Mouse (Mus musculus): ENCODE measurements at regions not wholly inside any gene's neighbourhood (a gene's known extent, or its start where the extent isn't known, plus 50 kb on each side); places are given as distances from the start of the nearest gene placed in this dataset.

GRCm38 (mm10) chr7:36958255-36958654, 260.3 kb downstream of the Tshz3 start:
- Histone ChIP-seq H3K27ac (no peak overlapping the region), H3K27me3 (ENCODE audit: insufficient read depth, poor library complexity, severe bottlenecking) (no peaks in the 10 kb centered on the region), H3K4me1 (peaks cover 6% of the 10 kb centered on the region), H3K4me3 (no peak overlapping the region), H3K9me3 (no peaks in the 10 kb centered on the region), H3K36me3 (no peaks in the 10 kb centered on the region)
- WGBS: 32% methylated on average over 8 of the region's 8 CpGs
- no peak for DNase-seq (ENCODE audit: low spot score)

DNA sequence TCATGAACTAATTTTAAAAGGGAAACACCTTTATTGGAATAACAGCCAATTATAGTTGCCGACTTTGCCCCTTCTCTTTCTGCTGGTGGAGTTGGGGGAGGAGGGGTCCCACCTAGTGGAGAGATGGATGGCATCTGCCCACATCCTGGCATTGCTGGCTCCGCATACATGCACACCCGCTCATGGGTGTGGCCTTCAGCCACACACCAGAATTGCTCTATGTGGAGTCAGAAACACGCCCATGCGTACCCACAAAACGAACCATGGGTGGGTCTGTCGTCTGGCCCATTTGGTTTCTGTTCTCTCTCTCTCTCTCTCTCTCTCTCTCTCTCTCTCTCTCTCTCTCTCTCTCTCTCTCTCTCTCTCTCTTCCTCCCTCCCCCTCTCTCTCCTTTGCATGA, 273.9 kb downstream of the Tshz3 start:
- no peak for DNase-seq (ENCODE audit: low spot score)
- Histone ChIP-seq H3K27me3 (ENCODE audit: insufficient read depth, poor library complexity, severe bottlenecking) (0 out of 2 replicates have a peak, but pooled peaks cover 6% of the 10 kb centered on the region), H3K4me3 (no peak overlapping the region), H3K36me3 (no peaks in the 10 kb centered on the region), H3K27ac (no peak overlapping the region), H3K4me1 (peaks cover 6% of the 10 kb centered on the region; the same call in 1 of the 2 replicates), H3K9me3 (no peaks in the 10 kb centered on the region)
- WGBS: 72% methylated on average over 7 of the region's 7 CpGs

DNA sequence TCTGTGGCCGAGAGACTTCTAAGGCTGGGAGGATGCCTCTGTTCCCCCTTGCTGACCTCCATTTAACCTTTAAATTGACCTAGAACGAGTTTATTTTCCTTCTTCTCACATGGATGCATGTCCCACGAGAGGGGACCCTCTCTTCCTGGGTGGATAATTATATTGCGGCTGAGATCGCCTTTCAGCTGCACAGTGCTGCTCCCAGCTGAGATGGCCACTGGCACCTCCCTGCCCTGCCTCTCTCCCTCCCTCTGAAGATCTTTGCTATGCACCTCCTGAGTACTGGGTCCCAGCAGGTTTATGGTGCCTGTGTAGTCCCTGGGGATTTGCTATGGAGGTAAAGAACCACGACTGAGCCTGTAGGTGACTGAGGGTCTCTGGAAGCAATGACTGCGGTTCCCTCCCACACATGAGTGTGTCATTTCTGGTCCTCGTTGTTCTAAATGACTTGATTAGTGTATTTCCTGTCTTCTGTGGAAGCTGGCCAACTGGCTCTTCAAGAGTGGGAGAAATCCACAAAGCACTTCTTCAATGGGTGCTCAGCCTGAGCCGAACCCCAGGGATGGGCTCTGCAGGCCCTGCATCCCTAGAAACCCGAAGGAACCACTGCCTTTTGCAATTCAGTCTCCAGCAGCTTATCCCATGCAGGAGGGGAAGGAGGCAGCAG, 275.9 kb downstream of the Tshz3 start:
- Histone ChIP-seq H3K27ac (no peak overlapping the region), H3K36me3 (no peaks in the 10 kb centered on the region)
- DNase-seq (ENCODE audit: low spot score): no peak

DNA sequence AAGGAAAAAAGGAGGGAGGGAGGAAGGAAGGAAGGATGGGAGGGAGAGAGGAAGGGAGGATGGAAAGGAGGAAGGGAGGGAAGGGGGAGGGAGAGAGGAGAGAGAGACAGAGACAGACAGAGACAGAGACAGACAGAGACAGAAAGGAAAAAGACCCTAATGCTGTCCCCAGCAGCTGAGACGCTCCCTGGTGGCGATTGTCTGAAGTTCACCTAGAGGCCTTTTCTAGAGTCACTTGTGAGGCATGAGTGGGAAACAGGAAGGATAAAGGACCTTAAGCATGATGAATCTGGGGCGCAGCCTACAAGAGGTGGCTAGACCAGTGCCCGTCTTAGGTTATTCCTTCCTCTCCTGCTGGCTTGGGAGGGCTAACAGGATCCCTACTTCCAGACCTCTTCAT, 276.7 kb downstream of the Tshz3 start:
- H3K9me3 ChIP-seq: no peaks in the 10 kb centered on the region
- no peaks in the 10 kb centered on the region for H3K36me3 ChIP-seq
- WGBS: 36% methylated on average over 4 of the region's 4 CpGs
- no peak overlapping the region for H3K4me3 ChIP-seq
- DNase-seq (ENCODE audit: low spot score): no peak
- H3K27ac ChIP-seq: no peak overlapping the region
- peaks cover 6% of the 10 kb centered on the region; the same call in 1 of the 2 replicates for H3K4me1 ChIP-seq
- 0 out of 2 replicates have a peak, but pooled peaks cover 6% of the 10 kb centered on the region for H3K27me3 ChIP-seq (ENCODE audit: insufficient read depth, poor library complexity, severe bottlenecking)

More for the DNA sequence above, 275.9 kb downstream of the Tshz3 start:
- Histone ChIP-seq H3K9me3 (no peaks in the 10 kb centered on the region), H3K4me1 (peaks cover 6% of the 10 kb centered on the region; the same call in 1 of the 2 replicates), H3K27me3 (ENCODE audit: insufficient read depth, poor library complexity, severe bottlenecking) (0 out of 2 replicates have a peak, but pooled peaks cover 6% of the 10 kb centered on the region), H3K4me3 (no peak overlapping the region)
- 55% methylated on average over 10 of the region's 10 CpGs for WGBS

- Histone ChIP-seq H3K27ac (no peak overlapping the region), H3K4me1 (peaks cover 6% of the 10 kb centered on the region; the same call in 1 of the 2 replicates), H3K27me3 (ENCODE audit: insufficient read depth, poor library complexity, severe bottlenecking) (0 out of 2 replicates have a peak, but pooled peaks cover 6% of the 10 kb centered on the region), H3K36me3 (no peaks in the 10 kb centered on the region), H3K9me3 (no peaks in the 10 kb centered on the region), H3K4me3 (no peak overlapping the region)
- DNase-seq (ENCODE audit: low spot score): no peak
- WGBS: 18% methylated on average over 5 of the region's 5 CpGs
These were observed 277.6 kb downstream of the Tshz3 start for GRCm38 (mm10) chr7:36975475-36975874.

DNA sequence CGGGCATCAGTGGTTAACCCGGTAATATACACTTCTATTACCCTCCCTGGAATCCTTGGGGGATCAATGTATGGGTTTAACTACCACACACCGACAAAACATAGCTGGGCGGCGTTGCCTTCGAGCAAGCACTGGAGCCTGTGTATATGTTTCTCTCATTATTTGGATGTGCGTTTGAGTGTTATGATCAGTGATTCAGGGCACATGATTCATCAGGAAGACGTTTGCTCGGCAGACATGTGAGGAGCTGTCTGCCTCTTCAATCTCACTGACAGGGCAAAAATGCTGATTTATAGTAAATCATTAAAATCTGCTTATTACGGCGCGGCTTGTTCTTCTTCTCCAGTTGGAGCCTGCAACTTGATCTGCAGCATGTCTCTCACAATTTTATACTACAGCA, 279.9 kb downstream of the Tshz3 start:
- 0 out of 2 replicates have a peak, but pooled peaks cover 6% of the 10 kb centered on the region for H3K27me3 ChIP-seq (ENCODE audit: insufficient read depth, poor library complexity, severe bottlenecking)
- no peaks in the 10 kb centered on the region for H3K36me3 ChIP-seq
- H3K27ac ChIP-seq: no peak overlapping the region
- no peak for DNase-seq (ENCODE audit: low spot score)
- H3K9me3 ChIP-seq: no peaks in the 10 kb centered on the region
- no peak overlapping the region for H3K4me3 ChIP-seq
- WGBS: 87% methylated on average over 12 of the region's 12 CpGs
- peaks cover 6% of the 10 kb centered on the region; the same call in 1 of the 2 replicates for H3K4me1 ChIP-seq

- H3K27me3 ChIP-seq (ENCODE audit: insufficient read depth, poor library complexity, severe bottlenecking): no peaks in the 10 kb centered on the region
- no peaks in the 10 kb centered on the region for H3K36me3 ChIP-seq
- no peaks in the 10 kb centered on the region for H3K4me1 ChIP-seq
- WGBS: 71% methylated on average over 1 of the region's 1 CpGs
- no peak overlapping the region for H3K4me3 ChIP-seq
- no peak for DNase-seq (ENCODE audit: low spot score)
- H3K9me3 ChIP-seq: no peaks in the 10 kb centered on the region
- H3K27ac ChIP-seq: no peak overlapping the region
These were observed 291.5 kb downstream of the Tshz3 start for GRCm38 (mm10) chr7:36989380-36989779.

DNA sequence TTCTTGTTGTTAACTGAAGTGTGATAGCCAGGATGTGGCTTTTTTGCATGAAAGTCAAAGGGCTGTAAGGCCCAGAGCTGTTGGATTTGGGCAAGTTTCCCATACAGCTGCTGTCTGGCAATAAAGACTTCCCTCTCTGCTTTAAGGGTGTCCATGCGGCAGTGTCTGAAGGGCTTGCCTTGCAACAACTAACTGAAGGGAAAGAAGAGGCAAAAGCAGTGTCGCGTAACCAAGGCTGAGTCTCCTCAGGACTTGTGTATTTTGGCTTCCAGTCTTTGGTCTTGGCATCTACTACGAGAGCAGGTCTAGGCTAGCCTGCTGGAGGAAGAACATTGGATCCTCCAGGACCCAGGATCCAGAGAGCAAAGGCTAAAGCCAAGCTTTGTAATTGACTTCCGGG, 306.7 kb downstream of the Tshz3 start:
- WGBS: 79% methylated on average over 5 of the region's 5 CpGs
- no peak overlapping the region for H3K27ac ChIP-seq

DNA sequence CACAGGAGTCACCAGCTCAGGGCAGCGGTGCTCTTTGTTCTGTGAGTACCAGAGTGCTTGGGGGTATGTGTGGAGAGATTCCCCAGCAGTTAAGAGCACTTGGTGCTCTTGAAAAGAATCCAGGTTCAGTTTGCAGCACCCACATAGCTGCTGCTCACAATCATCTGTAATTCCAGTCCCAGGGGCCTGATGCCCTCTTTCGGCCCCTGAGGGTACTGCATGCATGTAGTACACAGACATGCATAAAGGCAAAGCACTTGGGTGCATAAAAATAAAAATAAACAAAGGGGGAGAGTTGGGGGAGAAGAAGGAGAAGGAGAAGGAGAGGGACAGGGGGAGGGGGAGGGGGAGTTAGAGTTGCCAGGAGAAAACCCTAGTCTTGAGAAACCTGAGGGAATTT, 307.8 kb downstream of the Tshz3 start:
- no peaks in the 10 kb centered on the region for H3K9me3 ChIP-seq
- no peaks in the 10 kb centered on the region for H3K4me1 ChIP-seq
- 88% methylated on average over 2 of the region's 2 CpGs for WGBS
- H3K4me3 ChIP-seq: no peak overlapping the region
- no peaks in the 10 kb centered on the region for H3K36me3 ChIP-seq
- no peak overlapping the region for H3K27ac ChIP-seq
- no peaks in the 10 kb centered on the region for H3K27me3 ChIP-seq (ENCODE audit: insufficient read depth, poor library complexity, severe bottlenecking)
- DNase-seq (ENCODE audit: low spot score): no peak

More for the DNA sequence above, 306.7 kb downstream of the Tshz3 start:
- no peaks in the 10 kb centered on the region for H3K27me3 ChIP-seq (ENCODE audit: insufficient read depth, poor library complexity, severe bottlenecking)
- H3K9me3 ChIP-seq: no peaks in the 10 kb centered on the region
- DNase-seq (ENCODE audit: low spot score): no peak
- no peaks in the 10 kb centered on the region for H3K36me3 ChIP-seq
- H3K4me3 ChIP-seq: no peak overlapping the region
- H3K4me1 ChIP-seq: no peaks in the 10 kb centered on the region

DNA sequence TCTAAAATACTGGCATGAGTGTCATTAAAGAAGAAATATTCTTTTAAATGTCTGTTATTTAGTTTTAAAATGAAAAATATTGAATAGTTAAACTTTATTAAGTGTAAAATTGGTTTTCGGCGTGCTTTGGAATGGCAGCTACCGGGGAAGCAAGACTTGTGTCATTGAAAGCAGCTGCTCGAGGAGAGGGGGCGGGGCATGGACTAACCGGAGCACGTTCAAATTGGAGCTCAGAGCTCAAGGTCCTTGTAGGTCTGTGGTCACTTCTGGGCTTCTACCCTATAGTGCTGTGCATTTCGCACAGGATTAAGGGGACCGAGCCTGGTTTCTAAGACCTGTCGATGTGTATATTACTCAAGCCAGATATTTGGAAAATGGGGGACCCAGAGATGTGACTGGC, 309.0 kb downstream of the Tshz3 start:
- no peak overlapping the region for H3K27ac ChIP-seq
- 75% methylated on average over 10 of the region's 10 CpGs for WGBS
- no peak overlapping the region for H3K4me3 ChIP-seq
- no peaks in the 10 kb centered on the region for H3K36me3 ChIP-seq
- no peak for DNase-seq (ENCODE audit: low spot score)
- no peaks in the 10 kb centered on the region for H3K9me3 ChIP-seq
- no peaks in the 10 kb centered on the region for H3K27me3 ChIP-seq (ENCODE audit: insufficient read depth, poor library complexity, severe bottlenecking)
- 0 out of 2 replicates have a peak, but pooled peaks cover 5% of the 10 kb centered on the region for H3K4me1 ChIP-seq

DNA sequence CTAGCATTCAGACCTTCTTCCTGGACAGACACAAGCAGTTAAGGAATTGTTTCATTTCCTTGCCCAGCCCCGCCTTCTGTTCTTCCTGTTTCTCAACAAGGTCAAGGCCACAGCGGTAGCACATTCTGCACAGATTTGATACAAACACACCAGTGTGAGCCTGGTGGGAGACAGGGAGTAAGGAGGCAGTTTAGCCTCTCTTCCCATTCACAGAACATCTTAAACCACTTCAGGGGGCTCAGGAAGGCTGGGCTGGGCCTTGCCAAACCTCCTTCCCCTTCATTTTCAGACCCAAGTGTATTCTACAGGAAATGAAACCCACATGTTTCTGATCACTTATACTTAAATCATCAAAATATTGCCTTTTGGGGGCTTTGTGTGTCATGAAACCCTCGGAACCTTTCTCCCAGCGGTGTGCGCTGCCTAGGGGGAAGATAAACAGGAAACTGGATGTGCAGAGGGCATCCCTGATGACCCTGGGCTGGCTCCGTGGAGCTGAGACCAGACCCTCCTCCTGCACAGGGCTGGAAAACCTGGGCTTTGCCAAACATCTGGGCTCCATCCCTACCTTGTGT, 313.3 kb downstream of the Tshz3 start:
- no peak overlapping the region for H3K4me3 ChIP-seq

DNA sequence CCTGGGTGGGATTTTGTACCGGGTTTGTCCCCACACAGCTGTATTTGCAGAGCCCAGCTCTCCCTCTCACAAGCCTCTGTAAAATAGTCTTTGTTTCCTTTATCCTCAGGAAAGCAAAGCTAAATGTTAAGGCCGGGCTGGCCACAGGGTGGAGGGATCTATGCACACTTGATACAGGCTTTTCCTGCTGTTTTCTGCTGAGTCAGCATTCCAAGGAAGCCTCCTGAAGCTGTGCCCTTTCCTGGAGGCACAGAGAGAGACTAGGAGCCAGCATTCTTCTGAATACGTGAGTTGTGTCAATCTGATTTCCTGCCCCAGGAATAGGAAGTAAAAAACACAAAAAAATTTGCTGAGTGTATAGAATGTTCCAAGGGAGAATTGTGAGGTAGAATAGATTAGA, 322.2 kb downstream of the Tshz3 start:
- Histone ChIP-seq H3K9me3 (no peaks in the 10 kb centered on the region), H3K4me1 (no peaks in the 10 kb centered on the region), H3K27ac (no peak overlapping the region), H3K4me3 (no peak overlapping the region), H3K36me3 (no peaks in the 10 kb centered on the region), H3K27me3 (ENCODE audit: insufficient read depth, poor library complexity, severe bottlenecking) (no peaks in the 10 kb centered on the region)
- WGBS: 47% methylated on average over 3 of the region's 3 CpGs
- DNase-seq (ENCODE audit: low spot score): no peak

More for the DNA sequence above, 313.3 kb downstream of the Tshz3 start:
- Histone ChIP-seq H3K27me3 (ENCODE audit: insufficient read depth, poor library complexity, severe bottlenecking) (no peaks in the 10 kb centered on the region), H3K4me1 (0 out of 2 replicates have a peak, but pooled peaks cover 5% of the 10 kb centered on the region), H3K36me3 (no peaks in the 10 kb centered on the region), H3K27ac (no peak overlapping the region; the same call in 1 of the 2 replicates), H3K9me3 (no peaks in the 10 kb centered on the region)
- 55% methylated on average over 6 of the region's 6 CpGs for WGBS
- DNase-seq (ENCODE audit: low spot score): no peak

DNA sequence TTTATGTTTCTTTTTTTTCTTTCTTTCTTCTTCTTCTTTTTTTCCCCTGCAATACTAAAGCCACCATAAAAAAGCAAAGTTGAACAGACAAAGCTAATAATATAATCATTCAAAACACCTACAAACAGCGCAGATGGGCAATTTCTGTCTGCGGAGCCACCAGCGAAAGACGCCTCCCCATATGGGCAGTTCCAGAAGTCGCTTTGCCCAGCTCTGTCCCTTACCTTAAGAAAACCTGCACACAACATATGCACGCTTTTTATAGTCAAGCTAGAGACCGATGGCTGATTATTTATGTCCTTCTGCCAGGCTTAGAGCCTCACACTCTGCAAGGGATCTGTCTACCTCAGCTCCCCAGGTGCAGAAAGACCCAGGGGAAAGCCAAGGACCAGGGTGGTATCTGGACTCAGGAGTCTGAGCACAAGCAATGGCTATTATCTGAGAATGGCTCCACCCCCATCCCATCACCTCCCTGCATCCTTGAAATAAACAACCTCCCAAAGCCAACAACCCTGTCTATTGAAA, 326.6 kb downstream of the Tshz3 start:
- Histone ChIP-seq H3K36me3 (no peaks in the 10 kb centered on the region), H3K9me3 (no peaks in the 10 kb centered on the region), H3K27me3 (ENCODE audit: insufficient read depth, poor library complexity, severe bottlenecking) (no peaks in the 10 kb centered on the region), H3K4me1 (no peaks in the 10 kb centered on the region), H3K27ac (no peak overlapping the region), H3K4me3 (no peak overlapping the region)
- DNase-seq (ENCODE audit: low spot score): no peak
- WGBS: 87% methylated on average over 7 of the region's 7 CpGs

Measured in heart, embryonic 10.5 days (tissue).